Mouse (Mus musculus): ENCODE measurements around the gene Arid3c.
A peak's percentile ranks its signal among the peaks of the same experiment; 100 is the strongest.
"Not testable (repeated sequence)": the region's sequence is repeated elsewhere in the genome, so short reads cannot be mapped to it uniquely, and the experiment has no call there.

Gene Arid3c

DNA sequence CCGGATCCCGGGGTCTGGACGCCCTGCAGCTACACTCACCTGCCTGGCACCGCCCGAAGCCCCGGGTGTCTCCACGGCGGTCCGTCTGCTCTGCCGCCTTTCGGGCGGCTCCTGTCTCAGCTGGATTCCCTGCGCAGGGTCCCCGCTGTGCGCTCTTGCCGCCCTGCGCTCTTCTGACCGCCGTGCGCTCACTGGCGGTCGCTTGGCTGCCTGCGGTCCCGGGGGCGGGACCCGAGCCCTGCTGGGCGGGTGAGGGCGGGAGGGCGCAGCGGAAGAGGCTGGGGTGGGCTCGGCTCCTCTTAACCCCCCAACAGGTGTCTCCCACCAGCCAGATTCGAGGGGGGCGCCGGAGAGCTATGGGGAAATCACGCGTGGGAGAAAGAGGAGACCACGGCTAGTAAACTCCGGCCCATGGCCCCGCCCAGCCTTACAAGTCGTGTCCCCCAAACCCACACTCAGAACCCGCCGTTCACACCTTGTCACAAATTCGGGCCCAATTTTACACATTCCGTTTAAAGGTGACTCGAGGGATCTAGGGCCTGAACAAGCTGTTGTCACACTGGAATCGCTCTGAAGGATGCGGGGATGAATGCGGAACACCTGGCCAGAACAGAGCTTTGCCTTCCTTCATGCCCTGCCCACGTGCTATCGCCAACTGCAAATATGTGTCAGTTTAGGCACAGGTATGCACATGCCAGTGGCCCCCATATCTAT lies at the start of gene Arid3c:
Gene Arid3c, minus strand, starts transcription at position 91 of the 714 bp plus-strand sequence.
- DNase-seq (ENCODE audit: low read depth, low spot score): no peak

GRCm38 (mm10) chr4:41775840-41776239 lies 44.9 kb upstream of the Arid3c start:
- not testable (repeated sequence) for DNase-seq (ENCODE audit: low read depth, low spot score)

DNA sequence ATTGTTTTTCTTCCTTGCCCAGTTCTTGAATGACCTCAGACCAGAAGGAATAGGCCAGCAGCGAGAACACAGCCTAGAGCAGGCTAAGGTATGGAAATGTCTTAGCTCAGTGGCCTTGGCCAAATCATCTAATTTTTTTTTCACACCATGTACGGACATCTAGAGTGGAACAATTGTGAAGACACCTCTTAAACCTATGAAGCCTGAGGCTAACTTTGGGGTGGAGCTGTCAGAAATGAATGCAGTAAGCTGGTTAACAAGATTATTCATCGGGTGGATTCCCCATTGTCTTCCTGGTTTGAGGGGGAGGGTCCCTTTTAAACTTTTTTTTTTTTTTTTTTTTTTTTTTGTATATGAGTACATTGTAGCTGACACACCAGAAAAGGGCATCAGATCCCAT lies 43.6 kb upstream of the Arid3c start:
- not testable (repeated sequence) for DNase-seq (ENCODE audit: low read depth, low spot score)

DNA sequence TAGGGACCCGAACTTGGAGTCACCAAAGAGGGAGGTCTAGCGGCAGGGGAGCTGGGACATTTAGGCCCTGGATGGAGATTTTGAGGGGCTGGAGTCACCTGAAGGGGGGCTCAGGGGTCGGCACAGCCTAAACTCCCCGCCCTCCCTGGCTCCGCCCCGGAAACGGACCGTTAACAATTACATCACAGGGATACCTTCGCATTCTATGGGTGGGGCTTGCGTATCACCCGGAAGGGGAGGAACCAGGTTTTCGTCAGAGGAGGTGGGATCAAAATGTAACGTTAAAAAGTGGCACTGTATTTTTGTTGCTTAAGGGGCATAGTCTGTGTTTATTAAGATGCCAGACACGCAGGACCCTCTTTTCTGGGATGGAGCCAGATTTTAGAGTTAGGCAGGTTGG lies 43.1 kb upstream of the Arid3c start, which contains the start of gene Ccl27a:
Gene Ccl27a, minus strand, starts transcription at position 246 of the 400 bp plus-strand sequence.
- DNase-seq (ENCODE audit: low read depth, low spot score): peak; percentile 65

DNA sequence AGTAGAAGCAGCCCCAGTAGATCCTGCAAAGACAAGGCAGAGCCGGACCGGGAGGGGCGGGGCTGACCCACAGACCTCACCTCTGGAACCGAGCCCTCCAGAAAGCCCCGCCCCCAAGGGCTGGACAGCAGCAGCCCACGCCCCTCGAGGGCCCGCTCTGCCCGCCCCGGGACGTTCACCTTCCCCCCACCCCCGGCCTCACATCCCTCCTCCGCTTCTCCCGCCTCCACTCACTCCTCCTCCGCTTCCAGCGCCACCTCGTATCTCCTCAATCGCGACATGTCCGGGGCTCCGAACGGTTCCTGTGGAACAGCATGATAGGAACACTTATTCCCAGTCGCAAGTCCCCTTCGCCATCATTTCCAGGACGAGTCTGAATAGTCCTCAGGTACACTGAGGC lies 42.6 kb upstream of the Arid3c start:
- peak; percentile 30 for DNase-seq (ENCODE audit: low read depth, low spot score)

GRCm38 (mm10) chr4:41772946-41773345 lies 42.0 kb upstream of the Arid3c start:
- DNase-seq (ENCODE audit: low read depth, low spot score): not testable (repeated sequence)

GRCm38 (mm10) chr4:41767301-41767700 lies 36.4 kb upstream of the Arid3c start:
- DNase-seq (ENCODE audit: low read depth, low spot score): not testable (repeated sequence)

DNA sequence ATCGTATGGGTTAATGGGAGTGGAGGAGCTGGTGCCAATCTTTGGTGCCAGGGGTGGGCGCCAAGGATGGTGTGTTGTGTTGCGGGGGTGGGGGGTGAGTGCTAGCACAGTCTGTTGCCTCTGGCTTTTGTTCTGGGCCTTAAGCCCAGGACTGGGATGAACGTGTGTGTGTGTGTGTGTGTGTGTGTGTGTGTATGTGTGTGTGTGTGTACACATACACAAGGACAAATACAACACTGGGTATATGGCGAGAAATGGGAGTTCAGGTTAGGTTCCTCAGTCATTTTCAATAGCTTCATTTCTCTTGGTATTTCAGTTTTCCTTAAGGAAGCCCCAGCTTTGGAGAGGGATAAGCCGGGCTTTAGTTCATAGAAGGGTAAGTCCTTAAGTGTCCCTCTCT lies 32.2 kb upstream of the Arid3c start:
- not testable (repeated sequence) for DNase-seq (ENCODE audit: low read depth, low spot score)

- DNase-seq (ENCODE audit: low read depth, low spot score): not testable (repeated sequence)
These were observed 31.8 kb upstream of the Arid3c start for GRCm38 (mm10) chr4:41762688-41763114.

- no peak for DNase-seq (ENCODE audit: low read depth, low spot score)
These were observed 31.3 kb upstream of the Arid3c start for GRCm38 (mm10) chr4:41762099-41762687.

DNA sequence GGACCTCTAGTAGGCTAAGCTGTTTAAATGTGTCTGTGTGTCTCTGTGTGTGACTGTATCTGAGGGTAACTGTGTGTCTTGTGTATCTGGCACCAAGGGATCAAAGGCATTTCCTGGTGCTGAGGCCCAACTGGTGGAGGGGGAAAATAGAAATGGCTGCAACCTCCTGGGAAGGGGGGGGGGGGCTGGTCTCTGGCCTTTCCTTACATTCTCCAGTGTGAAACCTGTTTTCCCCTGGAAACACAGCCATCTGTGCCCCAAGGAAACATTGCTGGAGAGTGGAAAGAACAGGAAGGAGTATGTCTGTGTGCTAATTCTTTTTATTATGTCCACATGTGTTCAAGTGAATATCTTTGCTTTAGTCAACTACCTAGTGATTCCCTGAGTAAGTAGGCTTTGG lies 30.7 kb upstream of the Arid3c start:
- no peak for DNase-seq (ENCODE audit: low read depth, low spot score)

- DNase-seq (ENCODE audit: low read depth, low spot score): no peak
These were observed 30.0 kb upstream of the Arid3c start for GRCm38 (mm10) chr4:41760911-41761310.

DNA sequence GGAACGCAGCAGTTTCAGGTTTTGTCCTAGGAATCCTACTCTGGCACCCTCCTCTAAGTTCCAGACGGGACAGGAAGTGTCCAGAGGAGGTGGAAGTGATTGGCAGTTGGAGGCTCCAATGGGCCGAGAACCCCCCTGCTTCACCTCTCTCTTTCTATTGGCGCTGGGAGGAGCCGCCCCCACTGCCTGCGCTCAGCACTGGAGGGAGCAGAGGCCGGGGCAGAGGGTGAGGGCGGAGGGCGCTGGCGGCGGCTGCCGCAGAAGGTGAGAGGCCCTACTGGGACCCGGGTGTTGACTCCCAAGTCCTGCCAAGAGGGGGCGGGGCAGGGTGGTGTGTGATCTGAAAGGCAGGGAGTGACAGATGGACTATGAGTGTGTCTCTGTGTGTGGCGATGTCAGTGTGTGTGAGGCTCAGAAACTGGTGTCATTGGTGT lies 29.4 kb upstream of the Arid3c start:
- peak; percentile 67 for DNase-seq (ENCODE audit: low read depth, low spot score)

- DNase-seq (ENCODE audit: low read depth, low spot score): no peak
These were observed 28.8 kb upstream of the Arid3c start for GRCm38 (mm10) chr4:41759656-41760287.

DNA sequence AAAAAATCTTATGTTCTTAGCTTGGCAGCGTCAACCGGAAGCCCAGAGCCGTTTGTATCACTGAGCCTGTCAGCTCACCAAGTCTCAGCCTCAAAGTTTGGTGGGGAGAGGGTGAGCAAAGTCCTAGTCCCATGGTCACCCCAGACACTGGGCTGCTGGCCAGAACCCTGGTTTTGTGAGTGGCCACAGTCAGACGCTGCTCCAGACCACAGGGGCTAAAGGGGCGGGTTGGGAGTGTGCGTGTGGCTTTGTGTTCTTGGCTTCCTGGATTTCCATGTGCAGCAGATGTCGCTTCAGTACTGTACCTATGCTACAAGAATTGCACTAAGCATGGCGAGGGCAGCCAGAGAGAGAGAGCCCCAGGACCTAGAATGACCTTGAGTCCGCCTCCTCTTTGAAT lies 28.3 kb upstream of the Arid3c start:
- no peak for DNase-seq (ENCODE audit: low read depth, low spot score)

GRCm38 (mm10) chr4:41758701-41759100 lies 27.8 kb upstream of the Arid3c start:
- DNase-seq (ENCODE audit: low read depth, low spot score): no peak

- DNase-seq (ENCODE audit: low read depth, low spot score): no peak
These were observed 27.1 kb upstream of the Arid3c start for GRCm38 (mm10) chr4:41758021-41758420.

GRCm38 (mm10) chr4:41757321-41757720 lies 26.4 kb upstream of the Arid3c start:
- DNase-seq (ENCODE audit: low read depth, low spot score): no peak

GRCm38 (mm10) chr4:41756440-41756839 lies 25.5 kb upstream of the Arid3c start:
- no peak for DNase-seq (ENCODE audit: low read depth, low spot score)

DNA sequence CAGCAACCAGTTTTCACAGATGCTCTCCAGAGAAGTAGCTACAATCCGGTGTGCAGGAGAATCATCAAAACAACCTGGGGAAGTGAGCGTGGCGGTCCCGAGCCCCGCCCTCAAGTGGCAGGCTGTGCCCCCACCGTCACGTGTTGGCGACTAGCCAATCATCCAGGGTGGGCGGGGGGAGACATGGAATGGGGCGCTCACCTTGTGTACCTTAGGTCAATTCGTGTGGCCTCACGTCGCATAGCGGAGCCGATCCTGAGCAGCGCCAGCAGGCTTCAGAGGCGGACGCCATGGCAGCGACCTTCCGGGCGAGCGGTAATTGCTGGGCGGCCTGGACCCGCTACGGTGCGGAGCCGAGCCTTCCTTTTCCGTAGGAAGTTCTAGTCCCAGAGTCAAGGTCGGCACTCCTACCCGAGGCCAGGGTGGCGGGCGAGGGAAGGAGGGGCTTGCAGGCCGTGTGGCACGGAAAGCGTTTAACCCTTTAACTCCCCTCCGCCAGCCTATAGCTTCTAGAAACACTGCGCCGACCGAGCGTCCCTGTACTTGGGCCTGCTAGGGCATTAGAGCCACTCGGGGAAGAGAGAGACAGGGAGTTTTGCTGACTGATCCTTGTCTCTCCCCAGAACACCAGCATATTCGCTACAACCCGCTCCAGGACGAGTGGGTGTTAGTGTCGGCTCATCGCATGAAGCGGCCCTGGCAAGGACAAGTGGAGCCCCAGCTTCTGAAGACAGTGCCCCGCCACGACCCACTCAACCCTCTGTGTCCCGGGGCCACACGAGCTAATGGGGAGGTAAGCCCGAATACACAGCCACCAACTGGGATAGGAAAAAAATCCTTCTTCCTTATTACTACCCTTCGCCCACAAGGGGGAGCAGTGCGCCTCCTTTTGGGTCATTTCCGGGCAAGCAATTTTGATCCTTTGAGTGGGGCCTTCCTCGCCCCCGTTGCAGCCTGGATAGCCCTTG lies 24.7 kb upstream of the Arid3c start, which contains the start of gene Sigmar1:
Gene Sigmar1, minus strand, starts transcription at position 820 of the 968 bp plus-strand sequence.
- DNase-seq (ENCODE audit: low read depth, low spot score): peak; percentile 74

DNA sequence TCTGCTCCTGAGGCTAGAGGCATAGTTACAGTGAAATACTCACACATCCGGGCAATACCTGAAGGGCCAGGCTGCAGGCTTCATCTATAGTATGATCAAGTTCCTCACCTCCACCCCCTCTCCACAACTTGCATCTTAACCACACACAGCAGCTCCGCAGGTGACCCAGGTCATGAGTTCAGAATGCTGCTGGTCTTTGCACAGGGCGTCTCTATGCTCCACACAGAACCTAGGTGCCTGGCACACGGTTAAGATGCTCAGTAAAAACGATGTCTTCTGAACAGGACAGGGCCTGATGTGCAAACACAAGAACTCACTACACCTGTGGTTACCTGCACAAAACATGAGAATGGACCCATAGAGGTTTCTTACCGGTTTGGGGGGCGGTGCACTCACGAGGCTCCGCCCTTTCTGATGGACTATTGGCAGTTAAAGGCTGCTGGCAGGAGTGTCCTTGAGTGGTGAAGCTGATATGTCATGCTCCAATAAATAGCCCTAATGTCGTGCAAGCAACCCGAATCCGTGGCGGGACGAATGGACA lies 23.9 kb upstream of the Arid3c start, which contains the start of gene Galt:
Gene Galt, plus strand, starts transcription at position 432 of the 541 bp plus-strand sequence.
- DNase-seq (ENCODE audit: low read depth, low spot score): no peak
